Mouse (Mus musculus) midbrain, embryonic 16.5 days (tissue): ENCODE data around the gene Ebpl. TPM values are rescaled to one million over a fixed set of nuclear protein-coding genes. Genes with fewer than 3 reads are reported as not detected.
"Not testable (repeated sequence)": the region's sequence is repeated elsewhere in the genome, so short reads cannot be mapped to it uniquely, and the experiment has no call there.

Source experiments
- ATAC-seq: fragments of 200-750 bp; cut with Nextera tagmentation; 2 replicates; pipeline ENCODE4 v1.8.0; 2017; ENCODE audit warnings: moderate TSS enrichment
- H3K27ac ChIP-seq: fragments of 300-500 bp; sonication (generic); 2 replicates; pipeline ENCODE4 v1.5.1; 2014; ENCODE audit warnings: mild to moderate bottlenecking, low read length, mixed read lengths
- H3K27me3 ChIP-seq: fragments of 300-500 bp; sonication (generic); 2 replicates; pipeline ENCODE4 v1.6.1; 2014; ENCODE audit warnings: low read depth, low read length, mixed read lengths; ENCODE audit not compliant: control insufficient read depth, insufficient read depth
- H3K36me3 ChIP-seq: fragments of 300-500 bp; sonication (generic); 2 replicates; pipeline ENCODE4 v1.6.1; 2014; ENCODE audit warnings: mild to moderate bottlenecking, low read length, moderate library complexity, mixed read lengths; ENCODE audit not compliant: control insufficient read depth, insufficient read depth
- H3K4me1 ChIP-seq: fragments of 300-500 bp; sonication (generic); 2 replicates; pipeline ENCODE4 v1.6.1; 2014; ENCODE audit warnings: mild to moderate bottlenecking, low read length, mixed read lengths; ENCODE audit not compliant: control insufficient read depth, insufficient read depth
- H3K4me2 ChIP-seq: fragments of 300-500 bp; sonication (generic); 2 replicates; pipeline ENCODE4 v1.6.1; 2014; ENCODE audit warnings: mild to moderate bottlenecking, low read length, mixed read lengths
- H3K4me3 ChIP-seq: fragments of 300-500 bp; sonication (generic); 2 replicates; pipeline ENCODE4 v1.5.1; 2014; ENCODE audit warnings: low read depth, mild to moderate bottlenecking, low read length, moderate library complexity, mixed read lengths
- H3K9ac ChIP-seq: fragments of 300-500 bp; sonication (generic); 2 replicates; pipeline ENCODE4 v1.6.1; 2014; ENCODE audit warnings: low read depth, low read length, mixed read lengths
- H3K9me3 ChIP-seq: fragments of 300-500 bp; sonication (generic); replicated peaks from 2 replicates; pipeline ENCODE4 v1.6.1; 2014; ENCODE audit warnings: mild to moderate bottlenecking, low read length, mixed read lengths; ENCODE audit not compliant: control insufficient read depth, poor library complexity, severe bottlenecking
- WGBS: fragments of 180-500 bp; shearing (Covaris S2); extraction: QIAGEN DNeasy Blood & Tissue Kit; methylation state at CpG from one replicate; pipeline ENCODE4 v1.1.7; 2014; 5-methylcytosine and 5-hydroxymethylcytosine counted together
- polyA plus RNA-seq: library from polyadenylated mRNA; unstranded; fragments of >200 nt; fragmentation: Nextera tagmentation; extraction: Ambion mirVana; gene quantifications from 2 replicates; pipeline ENCODE4 v1.2.1, GENCODE M21; 2015

Ebpl gene
- polyA plus RNA-seq, 1 experiment from 2014 or later, result 10.0 TPM

- no peak overlapping the region for H3K9ac ChIP-seq
- H3K27ac ChIP-seq, result no peak overlapping the region
- 89% methylated on average over 4 of the region's 4 CpGs for WGBS
- no peaks in the 10 kb centered on the region for H3K36me3 ChIP-seq
- no peaks in the 10 kb centered on the region for H3K9me3 ChIP-seq
- ATAC-seq, result no peak
- H3K4me2 ChIP-seq, result no peak overlapping the region
- no peak overlapping the region for H3K4me3 ChIP-seq
- H3K27me3 ChIP-seq, result no peaks in the 10 kb centered on the region
- H3K4me1 ChIP-seq, result no peaks in the 10 kb centered on the region
Observed at GRCm38 (mm10) chr14:61339381-61339780, 20.9 kb downstream of the Ebpl start.

GRCm38 (mm10) chr14:61330996-61331561 lies 29.2 kb downstream of the Ebpl start:
- H3K27ac ChIP-seq, result peak overlapping the region; percentile 51
- ATAC-seq, result peak; percentile 83
- H3K36me3 ChIP-seq, result no peaks in the 10 kb centered on the region
- H3K27me3 ChIP-seq, result no peaks in the 10 kb centered on the region
- no peaks in the 10 kb centered on the region; the same call in 1 of the 2 replicates for H3K4me1 ChIP-seq
- no peak overlapping the region for H3K9ac ChIP-seq
- H3K4me3 ChIP-seq, result no peak overlapping the region
- no peaks in the 10 kb centered on the region for H3K9me3 ChIP-seq
- H3K4me2 ChIP-seq, result peak overlapping the region; percentile 29; the same call in 1 of the 2 replicates
- WGBS, result 21% methylated on average over 13 of the region's 13 CpGs

- H3K27me3 ChIP-seq, result no peaks in the 10 kb centered on the region
- peak; percentile 64 for ATAC-seq
- H3K27ac ChIP-seq, result peak overlapping the region; percentile 51; the same call in 1 of the 2 replicates
- no peaks in the 10 kb centered on the region for H3K36me3 ChIP-seq
- H3K4me2 ChIP-seq, result peak overlapping the region; percentile 29; the same call in 1 of the 2 replicates
- 45% methylated on average over 11 of the region's 11 CpGs for WGBS
- H3K9me3 ChIP-seq, result no peaks in the 10 kb centered on the region
- no peaks in the 10 kb centered on the region; the same call in 1 of the 2 replicates for H3K4me1 ChIP-seq
- no peak overlapping the region for H3K9ac ChIP-seq
- no peak overlapping the region for H3K4me3 ChIP-seq
Observed at GRCm38 (mm10) chr14:61330591-61330990, 29.6 kb downstream of the Ebpl start.

GRCm38 (mm10) chr14:61327618-61328450 lies 32.4 kb downstream of the Ebpl start:
- 28% methylated on average over 19 of the region's 19 CpGs for WGBS
- H3K27me3 ChIP-seq, result no peaks in the 10 kb centered on the region
- H3K4me1 ChIP-seq, result no peaks in the 10 kb centered on the region; the same call in 1 of the 2 replicates
- H3K9me3 ChIP-seq, result peaks cover under 1% of the 10 kb centered on the region; the same call in 1 of the 2 replicates
- H3K9ac ChIP-seq, result peak overlapping the region; percentile 55
- H3K4me3 ChIP-seq, result peak overlapping the region; percentile 6
- peak; percentile 88 for ATAC-seq
- no peaks in the 10 kb centered on the region for H3K36me3 ChIP-seq
- peak overlapping the region; percentile 76 for H3K27ac ChIP-seq
- H3K4me2 ChIP-seq, result peak overlapping the region; percentile 54

GRCm38 (mm10) chr14:61327007-61327406 lies 33.2 kb downstream of the Ebpl start:
- H3K4me3 ChIP-seq, H3K4me1 ChIP-seq, H3K27ac ChIP-seq, H3K4me2 ChIP-seq, H3K36me3 ChIP-seq, H3K9me3 ChIP-seq, H3K9ac ChIP-seq, ATAC-seq, H3K27me3 ChIP-seq: not testable (repeated sequence)
- WGBS, result 19% methylated on average over 6 of the region's 6 CpGs

- Histone ChIP-seq H3K9me3 (peaks cover 4% of the 10 kb centered on the region; the same call in 1 of the 2 replicates), H3K4me3 (no peak overlapping the region), H3K27me3 (no peaks in the 10 kb centered on the region), H3K4me2 (no peak overlapping the region), H3K36me3 (no peaks in the 10 kb centered on the region), H3K27ac (no peak overlapping the region), H3K9ac (no peak overlapping the region), H3K4me1 (no peaks in the 10 kb centered on the region)
- WGBS, result 95% methylated on average over 1 of the region's 1 CpGs
- no peak for ATAC-seq
Observed at GRCm38 (mm10) chr14:61322740-61323139, 37.5 kb downstream of the Ebpl start.

GRCm38 (mm10) chr14:61321200-61321599 lies 39.0 kb downstream of the Ebpl start:
- H3K4me1 ChIP-seq, result no peaks in the 10 kb centered on the region
- H3K27ac ChIP-seq, result no peak overlapping the region
- no peaks in the 10 kb centered on the region for H3K36me3 ChIP-seq
- no peak overlapping the region for H3K4me2 ChIP-seq
- no peak overlapping the region for H3K9ac ChIP-seq
- H3K4me3 ChIP-seq, result no peak overlapping the region
- peaks cover 4% of the 10 kb centered on the region; the same call in 1 of the 2 replicates for H3K9me3 ChIP-seq
- H3K27me3 ChIP-seq, result no peaks in the 10 kb centered on the region
- no peak for ATAC-seq
- 84% methylated on average over 4 of the region's 4 CpGs for WGBS

GRCm38 (mm10) chr14:61320765-61321164 lies 39.5 kb downstream of the Ebpl start:
- no peak for ATAC-seq
- no peaks in the 10 kb centered on the region for H3K4me1 ChIP-seq
- 91% methylated on average over 1 of the region's 1 CpGs for WGBS
- no peaks in the 10 kb centered on the region for H3K36me3 ChIP-seq
- no peak overlapping the region for H3K9ac ChIP-seq
- H3K9me3 ChIP-seq, result peaks cover 4% of the 10 kb centered on the region; the same call in 1 of the 2 replicates
- H3K4me2 ChIP-seq, result no peak overlapping the region
- no peak overlapping the region for H3K27ac ChIP-seq
- H3K4me3 ChIP-seq, result no peak overlapping the region
- no peaks in the 10 kb centered on the region for H3K27me3 ChIP-seq

- Histone ChIP-seq H3K36me3 (no peaks in the 10 kb centered on the region), H3K27me3 (no peaks in the 10 kb centered on the region), H3K9ac (no peak overlapping the region), H3K4me3 (no peak overlapping the region), H3K4me1 (no peaks in the 10 kb centered on the region), H3K27ac (no peak overlapping the region), H3K9me3 (no peaks in the 10 kb centered on the region), H3K4me2 (no peak overlapping the region)
- WGBS, result 40% methylated on average over 4 of the region's 4 CpGs
- ATAC-seq, result no peak
Observed at GRCm38 (mm10) chr14:61316861-61317260, 43.4 kb downstream of the Ebpl start.
